Mouse (Mus musculus) granulocyte monocyte progenitor cell, adult 5-6 weeks (primary cell): ENCODE data around the gene Tbc1d10c. TPM values are rescaled to one million over a fixed set of nuclear protein-coding genes. Genes with fewer than 3 reads are reported as not detected.

ENCODE experiments used
- ATAC-seq: replicated peaks from 2 replicates; pipeline ENCODE4 v1.8.0; 2016; ENCODE audit warnings: mild to moderate bottlenecking, moderate TSS enrichment, inconsistent platforms; ENCODE audit not compliant: poor library complexity, severe bottlenecking
- total RNA-seq, 2 experiments: library from RNA; stranded (forward) in 1 of 2; stranded (reverse) in 1 of 2; fragments of 200-712, 200-1000 nt in 1 of 2; fragments of >200 nt in 1 of 2; fragmentation: Nextera tagmentation in 1 of 2; gene quantifications; 2 replicates each; pipeline ENCODE4 v1.2.3; 2014 to 2017

Gene Tbc1d10c
- total RNA-seq, 2 experiments from 2014 or later, result 11.3 to 41.1 TPM

DNA sequence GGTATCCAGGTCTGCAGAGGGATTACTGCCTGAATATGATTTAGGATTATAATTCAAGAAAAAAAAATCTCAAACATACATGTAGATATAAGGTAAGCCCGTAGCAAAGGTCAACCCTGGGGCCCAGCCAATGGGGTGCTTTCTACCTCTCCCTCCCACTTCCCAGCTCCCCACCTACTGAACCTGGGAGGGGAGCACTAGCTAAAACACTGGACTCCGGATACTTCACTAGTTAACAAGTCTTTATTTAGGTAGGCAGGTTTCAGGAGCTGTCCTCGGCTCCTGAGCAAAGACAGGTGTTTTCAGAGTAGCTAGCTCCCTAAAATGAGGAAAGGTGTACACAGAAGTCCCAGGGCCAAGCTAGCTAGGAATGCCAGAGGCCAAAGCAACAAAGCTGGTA, 27.0 kb downstream of the Tbc1d10c start:
- ATAC-seq, result no peak

GRCm38 (mm10) chr19:4163543-4163887, 27.6 kb downstream of the Tbc1d10c start:
- ATAC-seq, result no peak

GRCm38 (mm10) chr19:4162646-4163542, 28.2 kb downstream of the Tbc1d10c start, which contains the start of gene Rps6kb2:
Gene Rps6kb2 (minus strand): TSS chr19:4163354.
- ATAC-seq, result peak; percentile 90

DNA sequence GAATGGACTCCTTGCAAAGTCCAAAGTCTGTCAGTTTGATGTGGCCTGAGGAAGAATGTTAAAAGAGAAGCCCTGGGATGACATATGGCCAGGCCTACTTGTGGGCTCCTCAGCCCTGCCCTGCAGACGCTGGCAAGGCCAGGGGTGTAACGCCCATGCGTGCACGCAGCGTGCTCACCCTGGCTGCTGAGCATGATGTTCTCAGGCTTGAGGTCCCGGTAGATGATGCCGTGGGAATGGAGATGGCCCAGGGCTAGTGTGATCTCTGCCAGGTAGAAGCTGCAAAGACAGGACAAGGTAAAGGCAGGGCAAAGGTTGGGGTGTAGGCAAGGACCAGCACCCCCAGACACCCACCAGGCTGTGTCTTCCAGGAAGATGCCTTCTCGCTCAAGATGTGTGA, 32.0 kb downstream of the Tbc1d10c start:
- ATAC-seq, result no peak

DNA sequence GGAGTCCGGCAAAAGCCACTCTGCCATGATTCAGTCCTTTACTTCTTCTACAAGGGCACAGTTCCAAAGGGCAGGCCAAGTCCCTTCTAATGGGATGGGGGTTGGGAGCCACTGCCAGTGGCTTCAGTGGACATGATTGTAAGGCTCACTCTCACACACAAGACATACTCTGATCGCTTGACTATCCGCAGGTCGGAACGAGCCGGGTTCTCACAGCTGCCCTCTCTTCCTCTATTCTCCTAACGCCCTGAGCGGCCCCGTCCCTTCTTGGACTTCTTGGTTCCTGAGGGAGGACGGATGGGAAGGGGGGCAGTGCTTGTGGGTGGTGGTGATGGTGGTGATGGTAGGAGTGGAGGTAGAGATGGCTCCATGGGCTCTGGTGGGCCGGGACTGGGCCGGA, 34.3 kb downstream of the Tbc1d10c start:
- no peak for ATAC-seq

- no peak for ATAC-seq
Observed at GRCm38 (mm10) chr19:4156073-4156579, 35.0 kb downstream of the Tbc1d10c start.

GRCm38 (mm10) chr19:4155223-4156072, 35.6 kb downstream of the Tbc1d10c start:
- no peak for ATAC-seq

DNA sequence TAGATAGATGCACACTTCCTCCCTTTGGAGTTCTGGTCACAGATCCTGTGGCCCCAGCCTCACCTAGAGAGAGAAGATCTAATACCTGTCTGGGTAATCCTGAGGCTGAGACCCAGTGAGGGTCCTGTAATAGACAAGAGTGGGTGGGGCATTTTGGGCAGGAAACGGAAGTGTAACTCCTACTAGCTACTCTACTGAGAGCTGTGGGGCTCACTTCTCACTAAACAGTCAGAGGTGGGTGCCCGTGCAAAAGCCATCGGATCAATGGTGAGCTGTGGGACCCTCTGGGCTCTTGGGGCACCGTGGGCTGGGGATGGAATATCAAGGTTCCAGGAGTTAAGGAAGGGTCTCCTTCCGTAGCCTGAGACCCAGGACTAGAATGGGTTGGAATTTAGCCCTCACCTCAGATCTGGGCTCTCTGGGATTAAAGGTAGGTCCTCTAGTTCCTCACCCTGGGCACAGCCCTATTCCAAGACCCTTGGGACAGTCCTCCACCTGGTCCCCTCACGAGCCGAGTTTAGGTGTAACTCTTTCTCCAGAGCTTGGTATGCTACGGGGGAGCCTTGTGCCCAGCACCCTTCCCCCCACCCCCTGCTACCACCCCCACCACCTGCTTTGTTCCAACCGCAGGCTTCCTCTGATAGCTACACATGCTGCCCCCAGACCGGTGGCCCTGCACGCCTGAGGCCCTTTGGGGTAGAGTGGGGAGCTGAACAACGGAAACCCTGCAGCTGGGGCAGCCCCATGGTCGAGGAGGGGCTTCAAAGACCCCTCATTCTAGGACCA, 36.5 kb downstream of the Tbc1d10c start:
- ATAC-seq, result peak; percentile 63

GRCm38 (mm10) chr19:4153232-4153654, 37.8 kb downstream of the Tbc1d10c start, which contains the start of gene Ptprcap:
Gene Ptprcap (plus strand): TSS chr19:4153604.
- no peak for ATAC-seq

DNA sequence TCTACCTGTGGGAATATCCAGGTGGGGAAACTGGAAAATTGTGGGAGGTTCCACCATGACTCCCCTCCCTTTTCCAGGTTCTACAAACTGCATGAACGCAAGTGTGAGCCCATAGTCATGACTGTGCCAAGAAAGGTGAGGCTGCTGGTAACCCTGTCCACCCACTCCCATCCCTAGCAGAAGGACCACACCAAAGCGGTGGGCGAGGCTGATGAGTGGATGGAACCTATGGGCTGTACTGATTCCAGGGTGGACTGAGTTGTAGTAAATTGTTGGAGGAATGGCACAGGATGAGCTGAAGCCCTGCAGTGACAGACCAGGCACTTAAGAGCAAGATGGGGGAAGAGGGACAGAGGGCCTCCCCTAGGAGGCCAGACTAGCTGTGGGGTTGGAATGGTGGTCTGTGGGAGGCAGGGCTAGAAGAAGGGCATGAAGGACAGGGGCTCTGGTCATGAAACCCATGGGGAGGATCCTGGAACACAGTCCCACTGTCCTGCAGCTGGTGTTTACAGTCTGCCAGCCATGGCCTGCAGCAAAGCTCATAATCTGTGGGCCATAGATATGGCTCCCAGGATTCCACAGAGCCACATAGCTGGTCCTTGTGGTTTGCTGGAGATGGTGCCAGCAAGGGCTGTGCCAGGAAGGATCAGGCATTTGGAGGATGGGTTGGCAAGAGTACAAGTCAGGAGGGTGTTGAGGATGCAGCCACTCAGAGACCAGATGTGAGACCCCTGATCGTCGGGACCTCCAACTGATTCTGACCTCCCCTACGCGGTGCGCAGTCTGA, 38.4 kb downstream of the Tbc1d10c start:
- no peak for ATAC-seq

GRCm38 (mm10) chr19:4151898-4152297, 39.2 kb downstream of the Tbc1d10c start:
- ATAC-seq, result no peak

GRCm38 (mm10) chr19:4151488-4151860, 39.6 kb downstream of the Tbc1d10c start:
- ATAC-seq, result no peak

- ATAC-seq, result no peak
Observed at GRCm38 (mm10) chr19:4150567-4151487, 40.3 kb downstream of the Tbc1d10c start.

DNA sequence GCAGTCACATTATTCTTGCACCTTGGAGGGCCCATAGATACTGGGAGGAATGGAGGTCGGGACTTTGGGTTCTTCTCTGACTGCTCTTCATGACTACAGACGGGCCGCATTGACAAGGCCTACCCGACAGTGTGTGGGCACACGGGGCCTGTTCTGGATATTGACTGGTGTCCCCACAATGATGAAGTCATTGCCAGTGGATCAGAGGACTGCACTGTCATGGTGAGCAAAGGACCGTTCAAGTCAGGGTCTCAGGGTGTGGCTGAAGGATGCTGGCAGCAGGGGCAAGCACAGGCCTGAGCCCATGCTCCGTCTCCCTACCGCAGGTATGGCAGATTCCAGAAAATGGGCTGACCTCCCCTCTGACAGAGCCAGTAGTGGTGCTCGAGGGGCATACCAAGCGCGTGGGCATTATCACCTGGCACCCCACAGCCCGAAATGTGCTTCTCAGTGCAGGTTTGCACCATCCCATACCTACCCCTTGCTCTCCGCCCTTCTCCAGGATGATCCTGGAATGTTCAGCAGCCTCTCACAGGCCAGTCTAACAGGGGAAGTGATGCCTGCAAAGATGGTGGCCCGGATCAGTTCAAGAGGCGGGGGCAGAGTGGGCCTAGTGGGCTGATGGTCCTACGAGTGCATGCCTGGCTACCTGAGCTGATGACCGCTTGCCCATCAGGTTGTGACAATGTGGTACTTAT, 41.2 kb downstream of the Tbc1d10c start:
- no peak for ATAC-seq

GRCm38 (mm10) chr19:4149283-4149682, 41.8 kb downstream of the Tbc1d10c start:
- ATAC-seq, result no peak

DNA sequence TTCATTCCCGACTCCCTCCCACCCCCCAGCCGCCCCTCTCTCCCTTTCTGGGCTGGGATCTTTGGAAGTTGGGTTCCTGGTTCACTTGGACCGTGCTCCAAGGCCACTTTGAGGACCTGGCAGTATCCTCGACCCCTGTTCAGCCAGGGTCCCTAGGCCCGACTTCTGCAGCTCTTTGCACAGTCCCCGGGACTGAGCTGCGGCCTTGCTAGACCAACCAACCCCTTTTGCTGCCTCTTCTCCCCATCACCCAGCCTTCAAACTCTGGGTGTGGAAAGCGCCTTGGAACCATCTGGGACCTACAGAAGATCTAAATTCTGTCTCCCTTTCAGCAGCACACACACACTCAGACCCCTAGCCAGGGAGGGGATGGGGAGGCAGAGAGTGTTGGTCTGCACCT, 42.3 kb downstream of the Tbc1d10c start:
- no peak for ATAC-seq

- ATAC-seq, result peak; percentile 82
Observed at GRCm38 (mm10) chr19:4148491-4148806, 42.6 kb downstream of the Tbc1d10c start, which contains the start of gene Coro1b. Gene Coro1b (plus strand): TSS chr19:4148619.
